27 mouse cellular contexts compared by ENCODE assay signal in genomic region chr1:175300895-175301294, GRCm38 (mm10).
DNase-seq lines count a peak whose midpoint lies in the region; ATAC-seq lines count a peak whose summit lies in the region.
"Had no signal": no experiment of that assay in that cellular context is flagged by ENCODE, and none has a peak within 500 bp of the region (broad histone marks: within the 10 kb centered on the region; RNA-seq: fewer than 3 reads in every experiment).

No protein-coding gene starts in this region.

- H3K4me2 ChIP-seq in forebrain, embryonic 14.5 days (ENCODE audit: low read length): no peak overlapping the region
- no peak overlapping the region for H3K4me2 ChIP-seq in forebrain, embryonic 12.5 days
- H3K4me2 ChIP-seq in hindbrain, embryonic 16.5 days (ENCODE audit: low read length): no peak overlapping the region
- no peak overlapping the region for H3K4me2 ChIP-seq in neural tube, embryonic 13.5 days
- H3K4me2 ChIP-seq: hindbrain, embryonic 12.5 days; limb, embryonic 15.5 days; liver, embryonic 13.5 days had no signal

- H3K9ac ChIP-seq in forebrain, embryonic 14.5 days (ENCODE audit: low read length): no peak overlapping the region
- no peak overlapping the region for H3K9ac ChIP-seq in forebrain, embryonic 12.5 days
- H3K9ac ChIP-seq in hindbrain, embryonic 16.5 days (ENCODE audit: low read depth, low read length): no peak overlapping the region
- no peak overlapping the region for H3K9ac ChIP-seq in neural tube, embryonic 13.5 days
- H3K9ac ChIP-seq: hindbrain, embryonic 12.5 days; limb, embryonic 15.5 days; liver, embryonic 13.5 days had no signal

- 0 out of 2 replicates have a peak, but pooled peaks cover 3% of the 10 kb centered on the region for H3K4me1 ChIP-seq in forebrain, embryonic 14.5 days (ENCODE audit: control insufficient read depth, insufficient read depth, low read length)
- 0 out of 2 replicates have a peak, but pooled peaks cover 3% of the 10 kb centered on the region for H3K4me1 ChIP-seq in forebrain, embryonic 12.5 days
- H3K4me1 ChIP-seq in hindbrain, embryonic 16.5 days (ENCODE audit: control insufficient read depth, insufficient read depth, low read depth, low read length): no peaks in the 10 kb centered on the region; the same call in 1 of the 2 replicates
- H3K4me1 ChIP-seq in hindbrain, embryonic 10.5 days (replicated peaks): no peaks in the 10 kb centered on the region
- 0 out of 2 replicates have a peak, but pooled peaks cover 3% of the 10 kb centered on the region for H3K4me1 ChIP-seq in neural tube, embryonic 13.5 days (replicated peaks)
- H3K4me1 ChIP-seq: hindbrain, embryonic 12.5 days; limb, embryonic 10.5 days; limb, embryonic 15.5 days; liver, embryonic 13.5 days had no signal

- no peaks in the 10 kb centered on the region for H3K27me3 ChIP-seq in forebrain, embryonic 14.5 days (replicated peaks; ENCODE audit: control insufficient read depth, insufficient read depth, low read length)
- no peaks in the 10 kb centered on the region for H3K27me3 ChIP-seq in forebrain, embryonic 12.5 days
- H3K27me3 ChIP-seq in hindbrain, embryonic 16.5 days (replicated peaks; ENCODE audit: control insufficient read depth, insufficient read depth, low read length): no peaks in the 10 kb centered on the region
- no peaks in the 10 kb centered on the region for H3K27me3 ChIP-seq in hindbrain, embryonic 10.5 days (ENCODE audit: insufficient read depth, poor library complexity, severe bottlenecking)
- H3K27me3 ChIP-seq in neural tube, embryonic 13.5 days: no peaks in the 10 kb centered on the region
- H3K27me3 ChIP-seq: hindbrain, embryonic 12.5 days; limb, embryonic 15.5 days; liver, embryonic 13.5 days had no signal

- no peak overlapping the region for H3K4me3 ChIP-seq in forebrain, embryonic 14.5 days (ENCODE audit: low read depth, low read length)
- H3K4me3 ChIP-seq in forebrain, embryonic 12.5 days (replicated peaks): no peak overlapping the region
- no peak overlapping the region for H3K4me3 ChIP-seq in hindbrain, embryonic 16.5 days (ENCODE audit: low read length)
- no peak overlapping the region for H3K4me3 ChIP-seq in hindbrain, embryonic 10.5 days
- H3K4me3 ChIP-seq in neural tube, embryonic 13.5 days: no peak overlapping the region
- H3K4me3 ChIP-seq: hindbrain, embryonic 12.5 days; limb, embryonic 10.5 days; limb, embryonic 15.5 days; liver, embryonic 13.5 days had no signal

- ATAC-seq in forebrain, embryonic 14.5 days: peak; percentile 37; the same call in 1 of the 2 replicates
- no peak for ATAC-seq in forebrain, embryonic 12.5 days (ENCODE audit: low FRiP score)
- peak; percentile 56; the same call in 1 of the 2 replicates for ATAC-seq in hindbrain, embryonic 16.5 days
- 0 out of 2 replicates have a peak, but pooled peaks have one; percentile 11 for ATAC-seq in neural tube, embryonic 13.5 days (ENCODE audit: low read depth)
- no peak for ATAC-seq in granulocyte monocyte progenitor cell, adult 5-6 weeks (replicated peaks; ENCODE audit: poor library complexity, severe bottlenecking)
- ATAC-seq: lung, postnatal 0 days had no signal

- no peaks in the 10 kb centered on the region for H3K36me3 ChIP-seq in forebrain, embryonic 14.5 days (ENCODE audit: control insufficient read depth, insufficient read depth, low read length)
- H3K36me3 ChIP-seq in forebrain, embryonic 12.5 days (replicated peaks): no peaks in the 10 kb centered on the region
- no peaks in the 10 kb centered on the region for H3K36me3 ChIP-seq in hindbrain, embryonic 16.5 days (ENCODE audit: control insufficient read depth, insufficient read depth, low read length)
- H3K36me3 ChIP-seq in hindbrain, embryonic 10.5 days: no peaks in the 10 kb centered on the region
- H3K36me3 ChIP-seq in neural tube, embryonic 13.5 days: no peaks in the 10 kb centered on the region
- H3K36me3 ChIP-seq: G1E; hindbrain, embryonic 12.5 days; limb, embryonic 10.5 days; limb, embryonic 15.5 days; liver, embryonic 13.5 days had no signal

- no peak overlapping the region for H3K27ac ChIP-seq in forebrain, embryonic 14.5 days (ENCODE audit: low read depth, low read length)
- H3K27ac ChIP-seq in forebrain, embryonic 12.5 days: no peak overlapping the region
- no peak overlapping the region for H3K27ac ChIP-seq in hindbrain, embryonic 16.5 days (ENCODE audit: low read depth, low read length)
- H3K27ac ChIP-seq in hindbrain, embryonic 10.5 days: no peak overlapping the region
- peak overlapping the region; percentile 28; the same call in 1 of the 2 replicates for H3K27ac ChIP-seq in neural tube, embryonic 13.5 days (replicated peaks)
- H3K27ac ChIP-seq: hindbrain, embryonic 12.5 days; limb, embryonic 10.5 days; limb, embryonic 15.5 days; liver, embryonic 13.5 days; stomach, postnatal 0 days had no signal

- WGBS in forebrain, embryonic 14.5 days: 62% methylated on average over 1 of the region's 1 CpGs
- WGBS in forebrain, embryonic 12.5 days: 76% methylated on average over 1 of the region's 1 CpGs
- WGBS in hindbrain, embryonic 16.5 days: 67% methylated on average over 1 of the region's 1 CpGs
- 74% methylated on average over 1 of the region's 1 CpGs for WGBS in hindbrain, embryonic 10.5 days
- WGBS in neural tube, embryonic 13.5 days: 76% methylated on average over 1 of the region's 1 CpGs

- no peaks in the 10 kb centered on the region for H3K9me3 ChIP-seq in forebrain, embryonic 14.5 days (replicated peaks; ENCODE audit: control insufficient read depth, low read length)
- H3K9me3 ChIP-seq in forebrain, embryonic 12.5 days: no peaks in the 10 kb centered on the region
- no peaks in the 10 kb centered on the region for H3K9me3 ChIP-seq in hindbrain, embryonic 16.5 days (ENCODE audit: control insufficient read depth, low read length)
- H3K9me3 ChIP-seq in hindbrain, embryonic 10.5 days: no peaks in the 10 kb centered on the region
- no peaks in the 10 kb centered on the region for H3K9me3 ChIP-seq in neural tube, embryonic 13.5 days
- H3K9me3 ChIP-seq: hindbrain, embryonic 12.5 days; limb, embryonic 10.5 days; limb, embryonic 15.5 days; liver, embryonic 13.5 days had no signal

- peak; percentile 23 for DNase-seq in forebrain, embryonic 14.5 days (ENCODE audit: low spot score)
- no peak for DNase-seq in hindbrain, embryonic 10.5 days (ENCODE audit: low spot score)
- DNase-seq in neural tube, embryonic 10.5 days (ENCODE audit: extremely low spot score, low spot score): no peak
- DNase-seq: adrenal gland, adult 8-10 months; cerebellum, adult 11 months; cerebellum, adult 9-10 months; cerebellum, postnatal 36 days; heart, postnatal 14 days; kidney, adult 9 months; kidney, postnatal 10 days; liver, embryonic 13.5 days; lung, adult 18-20 months; lung, postnatal 4 days; midbrain, embryonic 14.5 days; right cerebral cortex, postnatal 4 days; thymus, adult 18-20 months; thymus, postnatal 25 days had no signal

Comparison
In these comparisons a context has a peak if more than half of its experiments do, and no peak if none do; other contexts are left out.
1. ATAC-seq: peak in forebrain, embryonic 14.5 days (single experiment), hindbrain, embryonic 16.5 days (single experiment) and neural tube, embryonic 13.5 days (single experiment); none in forebrain, embryonic 12.5 days (single experiment) and granulocyte monocyte progenitor cell, adult 5-6 weeks (single experiment).